Mouse (Mus musculus): ENCODE data around the gene Gm21903.

DNA sequence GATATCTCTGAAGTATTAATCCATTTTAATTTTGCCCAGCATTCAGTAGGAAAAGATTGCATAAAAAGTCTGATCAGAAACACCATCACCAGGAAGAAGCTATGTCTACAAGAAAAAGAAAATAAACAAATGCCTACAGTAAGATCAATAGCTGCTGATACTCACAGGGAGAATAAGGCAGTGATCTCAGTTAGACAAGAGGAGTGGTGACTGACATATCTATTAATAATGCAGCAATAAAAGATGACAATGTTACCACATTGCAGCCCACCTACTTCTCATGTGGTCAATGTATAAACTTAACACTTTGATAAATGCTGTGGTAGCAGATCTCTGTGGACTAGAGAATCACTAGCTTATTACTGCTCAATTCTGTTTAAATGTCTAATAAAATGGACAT lies at the start of gene Gm21903:
- TF ChIP-seq POLR2A (IDR thresholded peaks at IDR 0.05; ENCODE audit: low read depth, low read length) (no peak), CTCF (IDR thresholded peaks at IDR 0.05; ENCODE audit: borderline replicate concordance, insufficient read depth, low read length) (no peak)

All from embryonic fibroblast, embryonic 13.5 days (primary cell).